Mouse (Mus musculus) forebrain, postnatal 0 days (tissue): ENCODE measurements around the gene Sash1. TPM values are rescaled to one million over a fixed set of nuclear protein-coding genes. Genes with fewer than 3 reads are reported as not detected.
A peak's percentile ranks its signal among the peaks of the same experiment; 100 is the strongest.

Source experiments
- ATAC-seq: fragments of 200-750 bp; cut with Nextera tagmentation; 2 replicates; pipeline ENCODE4 v1.8.0; 2017; ENCODE audit warnings: mild to moderate bottlenecking, moderate library complexity
- DNase-seq: peaks from one replicate; pipeline ENCODE4 v3.0.0-alpha.2; 2015
- H3K27ac ChIP-seq: fragments of 300-500 bp; sonication (generic); 2 replicates; pipeline ENCODE4 v1.5.1; 2014; ENCODE audit warnings: low read depth, mild to moderate bottlenecking, antibody characterized with exemption, low read length, moderate library complexity, mixed read lengths
- H3K27me3 ChIP-seq: fragments of 300-500 bp; sonication (generic); 2 replicates; pipeline ENCODE4 v1.6.1; 2014; ENCODE audit warnings: mild to moderate bottlenecking, low read length, mixed read lengths; ENCODE audit not compliant: insufficient read depth
- H3K36me3 ChIP-seq: fragments of 300-500 bp; sonication (generic); 2 replicates; pipeline ENCODE4 v1.6.1; 2014; ENCODE audit warnings: mild to moderate bottlenecking, moderate library complexity; ENCODE audit not compliant: insufficient read depth
- H3K4me1 ChIP-seq: fragments of 300-500 bp; sonication (generic); 2 replicates; pipeline ENCODE4 v1.6.1; 2014; ENCODE audit warnings: antibody characterized with exemption; ENCODE audit not compliant: insufficient read depth
- H3K4me2 ChIP-seq: fragments of 300-500 bp; sonication (generic); 2 replicates; pipeline ENCODE4 v1.6.1; 2014; ENCODE audit warnings: low read depth, mild to moderate bottlenecking, moderate library complexity
- H3K4me3 ChIP-seq: fragments of 300-500 bp; sonication (generic); 2 replicates; pipeline ENCODE4 v1.5.1; 2014; ENCODE audit warnings: low read depth, low read length, mixed read lengths
- H3K9ac ChIP-seq: fragments of 300-500 bp; sonication (generic); 2 replicates; pipeline ENCODE4 v1.6.1; 2014; ENCODE audit warnings: mild to moderate bottlenecking
- H3K9me3 ChIP-seq: fragments of 300-500 bp; sonication (generic); 2 replicates; pipeline ENCODE4 v1.6.1; 2016; ENCODE audit warnings: low read length
- CTCF ChIP-seq: sonication (generic); IDR thresholded peaks from 2 replicates; pipeline ENCODE4 v1.5.1; 2016; ENCODE audit warnings: antibody characterized with exemption, control low read depth, low read depth
- WGBS: fragments of 180-500 bp; shearing (Covaris S2); extraction: QIAGEN DNeasy Blood & Tissue Kit; methylation state at CpG from one replicate; pipeline ENCODE4 v1.1.7; 2014; 5-methylcytosine and 5-hydroxymethylcytosine counted together
- polyA plus RNA-seq: library from polyadenylated mRNA; unstranded; fragments of >200 nt; fragmentation: Nextera tagmentation; extraction: Ambion mirVana; gene quantifications from 2 replicates; pipeline ENCODE4 v1.2.1, GENCODE M21; 2015
- total RNA-seq: library from RNA; depleted of rRNA; stranded (reverse); fragments of >200 nt; gene quantifications from 2 replicates; pipeline ENCODE4 v1.2.3, GENCODE M21; 2014

Gene Sash1
- total and polyA plus RNA-seq, 2 experiments from 2014 or later: 3.6 to 33.3 TPM

- TF ChIP-seq CTCF: no peak
- Histone ChIP-seq H3K4me2 (no peak overlapping the region), H3K4me3 (no peak overlapping the region), H3K27ac (no peak overlapping the region), H3K9ac (no peak overlapping the region), H3K36me3 (no peaks in the 10 kb centered on the region), H3K27me3 (no peaks in the 10 kb centered on the region), H3K4me1 (no peaks in the 10 kb centered on the region), H3K9me3 (no peaks in the 10 kb centered on the region)
- ATAC-seq (no peak), DNase-seq (no peak)
- 87% methylated on average over 12 of the region's 12 CpGs for WGBS
Measured at GRCm38 (mm10) chr10:8770931-8771653, 114.8 kb downstream of the Sash1 start.

GRCm38 (mm10) chr10:8768654-8769053 lies 117.2 kb downstream of the Sash1 start:
- H3K27me3 ChIP-seq: no peaks in the 10 kb centered on the region
- H3K4me2 ChIP-seq: no peak overlapping the region
- no peaks in the 10 kb centered on the region for H3K4me1 ChIP-seq
- no peak for ATAC-seq
- no peak overlapping the region for H3K9ac ChIP-seq
- no peak for DNase-seq
- 92% methylated on average over 8 of the region's 8 CpGs for WGBS
- H3K9me3 ChIP-seq: no peaks in the 10 kb centered on the region
- no peak overlapping the region for H3K27ac ChIP-seq
- H3K4me3 ChIP-seq: no peak overlapping the region
- TF ChIP-seq CTCF: no peak
- H3K36me3 ChIP-seq: no peaks in the 10 kb centered on the region

GRCm38 (mm10) chr10:8767381-8767780 lies 118.5 kb downstream of the Sash1 start:
- H3K27ac ChIP-seq: no peak overlapping the region
- no peaks in the 10 kb centered on the region for H3K9me3 ChIP-seq
- no peak for DNase-seq
- no peaks in the 10 kb centered on the region for H3K36me3 ChIP-seq
- H3K4me1 ChIP-seq: 0 out of 2 replicates have a peak, but pooled peaks cover 1% of the 10 kb centered on the region
- ATAC-seq: no peak
- H3K27me3 ChIP-seq: no peaks in the 10 kb centered on the region
- H3K9ac ChIP-seq: no peak overlapping the region
- 87% methylated on average over 5 of the region's 5 CpGs for WGBS
- no peak overlapping the region for H3K4me2 ChIP-seq
- H3K4me3 ChIP-seq: no peak overlapping the region
- TF ChIP-seq CTCF: no peak

GRCm38 (mm10) chr10:8765922-8766522 lies 119.8 kb downstream of the Sash1 start:
- Histone ChIP-seq H3K27me3 (no peaks in the 10 kb centered on the region), H3K4me2 (no peak overlapping the region), H3K4me3 (no peak overlapping the region), H3K4me1 (peaks cover 4% of the 10 kb centered on the region; the same call in 1 of the 2 replicates), H3K36me3 (no peaks in the 10 kb centered on the region), H3K27ac (no peak overlapping the region), H3K9ac (no peak overlapping the region), H3K9me3 (no peaks in the 10 kb centered on the region)
- WGBS: 85% methylated on average over 10 of the region's 10 CpGs
- ATAC-seq (no peak), DNase-seq (no peak)
- TF ChIP-seq CTCF: peak; percentile 60

- WGBS: 20% methylated on average over 12 of the region's 12 CpGs
- H3K27me3 ChIP-seq: no peaks in the 10 kb centered on the region
- peaks cover 16% of the 10 kb centered on the region; the same call in 1 of the 2 replicates for H3K4me1 ChIP-seq
- no peak overlapping the region for H3K4me3 ChIP-seq
- DNase-seq (no peak), ATAC-seq (no peak)
- H3K27ac ChIP-seq: no peak overlapping the region
- H3K9me3 ChIP-seq: no peaks in the 10 kb centered on the region
- H3K36me3 ChIP-seq: no peaks in the 10 kb centered on the region
- H3K9ac ChIP-seq: no peak overlapping the region
- TF ChIP-seq CTCF: no peak
- H3K4me2 ChIP-seq: peak overlapping the region; percentile 23
Measured at GRCm38 (mm10) chr10:8762771-8763170, 123.1 kb downstream of the Sash1 start.

GRCm38 (mm10) chr10:8762209-8762701 lies 123.6 kb downstream of the Sash1 start:
- no peak for TF ChIP-seq CTCF
- no peaks in the 10 kb centered on the region for H3K9me3 ChIP-seq
- no peak overlapping the region for H3K9ac ChIP-seq
- peak overlapping the region; percentile 23 for H3K4me2 ChIP-seq
- H3K4me1 ChIP-seq: peaks cover 19% of the 10 kb centered on the region; the same call in 1 of the 2 replicates
- H3K27me3 ChIP-seq: no peaks in the 10 kb centered on the region
- 9% methylated on average over 14 of the region's 14 CpGs for WGBS
- H3K4me3 ChIP-seq: peak overlapping the region; percentile 6; the same call in 1 of the 2 replicates
- DNase-seq (no peak), ATAC-seq (peak; percentile 48)
- no peak overlapping the region for H3K27ac ChIP-seq
- no peaks in the 10 kb centered on the region for H3K36me3 ChIP-seq

- ATAC-seq (no peak), DNase-seq (no peak)
- WGBS: 36% methylated on average over 9 of the region's 9 CpGs
- Histone ChIP-seq H3K27me3 (no peaks in the 10 kb centered on the region), H3K36me3 (no peaks in the 10 kb centered on the region), H3K9me3 (no peaks in the 10 kb centered on the region), H3K4me1 (peaks cover 19% of the 10 kb centered on the region; the same call in 1 of the 2 replicates), H3K4me3 (peak overlapping the region; percentile 17; the same call in 1 of the 2 replicates), H3K27ac (no peak overlapping the region), H3K9ac (no peak overlapping the region), H3K4me2 (peak overlapping the region; percentile 23)
- no peak for TF ChIP-seq CTCF
Measured at GRCm38 (mm10) chr10:8761656-8762055, 124.2 kb downstream of the Sash1 start.
